Mouse (Mus musculus) cerebellum, adult 2 months (tissue): ENCODE results near the gene Triobp. TPM values are rescaled to one million over a fixed set of nuclear protein-coding genes. Genes with fewer than 3 reads are reported as not detected.

ENCODE experiments used
- DNase-seq, 2 experiments: peaks; one replicate each; pipeline ENCODE4 v3.0.0; 2021
- H3K27ac ChIP-seq: fragments of 200-500 bp; 2 replicates; pipeline ENCODE4 v1.5.1; 2012; ENCODE audit warnings: low read length, control low read depth, inconsistent platforms; ENCODE audit not compliant: insufficient read depth
- H3K27me3 ChIP-seq: fragments of 200-500 bp; 2 replicates; pipeline ENCODE4 v1.6.1; 2012; ENCODE audit warnings: inconsistent platforms, mild to moderate bottlenecking, low read length, moderate library complexity; ENCODE audit not compliant: control insufficient read depth, insufficient read depth
- H3K4me1 ChIP-seq: fragments of 200-500 bp; 2 replicates; pipeline ENCODE4 v1.6.1; 2011; ENCODE audit warnings: low read length; ENCODE audit not compliant: control insufficient read depth, insufficient read depth
- H3K4me3 ChIP-seq: fragments of 200-500 bp; replicated peaks from 2 replicates; pipeline ENCODE3; 2011; ENCODE audit warnings: mild to moderate bottlenecking, low read depth, low read length, control low read depth; ENCODE audit not compliant: insufficient read depth
- CTCF ChIP-seq: fragments of 200-500 bp; IDR thresholded peaks from 2 replicates; pipeline ENCODE4 v1.5.1; 2011; ENCODE audit warnings: low read depth, mild to moderate bottlenecking, control low read depth, low read length, moderate library complexity, borderline replicate concordance; ENCODE audit not compliant: insufficient read depth
- POLR2A ChIP-seq: fragments of 200-500 bp; IDR thresholded peaks from 2 replicates; pipeline ENCODE4 v1.6.1; 2011; ENCODE audit warnings: low read length, control low read depth, borderline replicate concordance; ENCODE audit not compliant: insufficient read depth
- WGBS: fragments of 180-500 bp; shearing (Covaris S2); methylation state at CpG from one replicate; pipeline ENCODE4 v1.1.7; 2018; 5-methylcytosine and 5-hydroxymethylcytosine counted together
- polyA plus RNA-seq: library from polyadenylated mRNA; depleted of rRNA; stranded (reverse); fragments of >200 nt; gene quantifications from 2 replicates; pipeline ENCODE4 v1.2.3, GENCODE M21; 2012

The Triobp gene
- polyA plus RNA-seq, 1 experiment, result 35.3 TPM

DNA sequence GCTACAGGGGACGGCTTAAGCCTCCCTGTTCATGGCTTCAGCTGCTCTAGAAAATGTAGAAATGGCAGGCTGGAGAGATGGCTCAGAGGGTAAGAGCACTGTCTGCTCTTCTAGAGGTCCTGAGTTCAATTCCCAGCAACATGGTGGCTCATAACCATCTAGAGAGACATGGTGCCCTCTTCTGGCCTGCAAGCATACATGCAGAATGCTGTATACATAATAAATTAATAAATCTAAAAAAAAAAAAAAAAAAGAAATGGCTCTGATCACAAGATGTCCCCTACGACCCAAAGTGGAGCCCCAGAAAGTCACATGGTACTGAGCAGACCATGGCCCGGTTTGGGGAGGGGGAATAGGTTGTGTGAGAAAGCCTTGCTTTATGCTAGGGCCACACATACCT, 8.1 kb downstream of the Triobp start:
- no peaks in the 10 kb centered on the region for H3K27me3 ChIP-seq
- no peak overlapping the region for H3K27ac ChIP-seq
- DNase-seq, result no peak
- H3K4me1 ChIP-seq, result peaks cover 5% of the 10 kb centered on the region; the same call in 1 of the 2 replicates
- TF ChIP-seq POLR2A (no peak), CTCF (no peak)
- 70% methylated on average over 3 of the region's 3 CpGs for WGBS
- H3K4me3 ChIP-seq, result no peak overlapping the region

- Histone ChIP-seq H3K4me1 (peaks cover 3% of the 10 kb centered on the region; the same call in 1 of the 2 replicates), H3K4me3 (no peak overlapping the region), H3K27me3 (no peaks in the 10 kb centered on the region), H3K27ac (no peak overlapping the region)
- 95% methylated on average over 4 of the region's 4 CpGs for WGBS
- peak in 1 of 2 experiments; percentile 45 for DNase-seq
- peak; percentile 26; the same call in 1 of the 2 replicates for TF ChIP-seq CTCF
- TF ChIP-seq POLR2A, result no peak
These were observed 8.8 kb downstream of the Triobp start for GRCm38 (mm10) chr15:78956351-78956750.

DNA sequence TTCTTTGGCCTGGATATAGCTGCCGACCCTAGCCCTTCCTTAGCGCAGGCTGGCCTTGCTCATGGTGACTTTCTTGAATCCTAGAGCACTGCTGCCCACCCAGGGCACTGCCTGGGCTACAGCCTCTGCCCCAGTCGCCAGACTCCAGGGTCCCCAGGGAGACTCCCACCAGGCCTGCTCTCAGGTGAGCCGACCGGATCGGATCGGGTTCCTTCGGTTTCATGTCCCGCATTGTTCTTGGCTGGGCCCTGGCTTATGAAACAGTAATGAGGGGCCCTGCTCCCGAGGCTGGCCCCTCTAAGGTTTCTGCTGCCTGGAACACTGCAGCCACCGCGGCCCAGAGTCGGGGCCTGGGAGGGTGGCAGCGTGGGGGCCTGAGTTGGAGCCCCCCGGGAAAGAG, 9.5 kb downstream of the Triobp start:
- no peak for DNase-seq
- Histone ChIP-seq H3K4me1 (peaks cover 3% of the 10 kb centered on the region; the same call in 1 of the 2 replicates), H3K27ac (no peak overlapping the region), H3K27me3 (no peaks in the 10 kb centered on the region), H3K4me3 (no peak overlapping the region)
- TF ChIP-seq POLR2A, result no peak
- no peak for TF ChIP-seq CTCF
- 81% methylated on average over 15 of the region's 15 CpGs for WGBS

DNA sequence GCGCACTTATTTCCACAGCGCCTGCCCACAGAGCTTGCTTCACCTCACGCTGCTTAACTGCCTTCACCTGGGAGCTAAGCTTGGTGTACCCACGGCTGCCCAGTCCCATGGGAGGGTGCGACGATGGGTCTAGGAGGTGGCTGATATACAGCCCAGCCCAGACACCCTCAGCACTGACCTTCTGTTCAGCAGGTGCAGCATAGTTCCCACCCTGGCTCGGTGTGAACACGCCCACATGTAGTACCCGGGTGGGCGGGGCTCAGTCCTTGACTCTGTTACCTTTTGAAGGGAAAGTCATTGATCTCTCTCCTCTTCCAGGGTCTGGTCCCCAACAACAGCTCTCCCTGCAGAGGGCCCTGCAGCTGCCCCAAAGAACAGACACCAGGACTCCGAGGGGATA, 12.0 kb downstream of the Triobp start:
- no peak for TF ChIP-seq CTCF
- no peak for TF ChIP-seq POLR2A
- Histone ChIP-seq H3K27ac (no peak overlapping the region), H3K27me3 (no peaks in the 10 kb centered on the region), H3K4me3 (no peak overlapping the region), H3K4me1 (peaks cover 12% of the 10 kb centered on the region)
- WGBS, result 92% methylated on average over 11 of the region's 11 CpGs
- no peak for DNase-seq

DNA sequence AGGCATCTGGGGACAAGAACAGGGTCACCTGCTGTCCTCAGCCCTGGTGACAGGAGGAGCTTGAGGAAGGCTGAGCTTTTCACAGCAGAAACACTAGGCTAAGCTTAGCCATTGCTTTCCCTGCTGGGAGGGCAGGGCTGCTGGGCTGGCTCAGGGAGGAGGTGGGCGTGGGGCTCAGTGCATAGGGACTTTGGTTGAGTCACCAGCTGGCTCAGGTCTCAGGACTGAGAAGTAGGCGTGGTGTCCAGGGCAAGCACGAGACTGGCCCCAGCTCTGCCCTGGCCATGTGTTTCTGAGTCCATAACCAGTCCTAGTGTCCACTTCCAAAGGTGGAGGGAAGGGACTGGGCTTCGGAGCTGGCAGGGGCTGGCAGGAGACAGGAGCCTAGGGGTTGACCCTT, 12.6 kb downstream of the Triobp start:
- H3K27ac ChIP-seq, result no peak overlapping the region
- no peak for TF ChIP-seq CTCF
- no peak for TF ChIP-seq POLR2A
- no peak for DNase-seq
- WGBS, result 44% methylated on average over 4 of the region's 4 CpGs
- peaks cover 12% of the 10 kb centered on the region for H3K4me1 ChIP-seq
- no peak overlapping the region for H3K4me3 ChIP-seq
- H3K27me3 ChIP-seq, result no peaks in the 10 kb centered on the region

GRCm38 (mm10) chr15:78962885-78963284, 15.4 kb downstream of the Triobp start:
- H3K27ac ChIP-seq, result peak overlapping the region; percentile 52; the same call in 1 of the 2 replicates
- TF ChIP-seq CTCF (peak; percentile 86), POLR2A (peak; percentile 62; the same call in 1 of the 2 replicates)
- 24% methylated on average over 2 of the region's 2 CpGs for WGBS
- no peaks in the 10 kb centered on the region for H3K27me3 ChIP-seq
- no peak overlapping the region for H3K4me3 ChIP-seq
- DNase-seq, result peak; percentile 83 to 84
- peaks cover 9% of the 10 kb centered on the region for H3K4me1 ChIP-seq

- no peak for TF ChIP-seq POLR2A
- TF ChIP-seq CTCF, result no peak
- Histone ChIP-seq H3K27ac (no peak overlapping the region), H3K27me3 (no peaks in the 10 kb centered on the region), H3K4me3 (no peak overlapping the region), H3K4me1 (no peaks in the 10 kb centered on the region)
- no peak for DNase-seq
- WGBS, result 72% methylated on average over 6 of the region's 6 CpGs
These were observed 24.1 kb downstream of the Triobp start for GRCm38 (mm10) chr15:78971626-78972025.

DNA sequence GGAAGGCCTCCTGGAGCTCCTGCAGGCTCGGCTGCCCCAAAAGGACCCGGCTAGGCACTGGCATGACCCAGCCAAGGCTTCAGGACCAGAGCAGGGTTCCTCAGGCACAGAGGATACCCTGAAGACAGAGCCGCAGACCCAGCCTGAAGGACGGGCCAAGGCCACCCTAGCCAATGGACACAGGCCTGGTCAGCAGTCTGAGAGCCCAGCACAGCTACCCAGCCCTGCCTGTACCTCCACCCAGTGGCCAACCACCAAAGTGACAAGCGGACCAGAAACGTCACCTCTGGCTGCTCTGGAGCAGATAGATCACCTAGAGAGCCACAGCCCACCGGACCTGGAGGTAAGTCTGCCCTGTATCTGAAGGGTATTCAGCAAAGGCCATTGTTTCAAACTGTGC, 26.4 kb downstream of the Triobp start:
- no peak for TF ChIP-seq POLR2A
- peak; percentile 57; the same call in 1 of the 2 replicates for TF ChIP-seq CTCF
- H3K4me1 ChIP-seq, result no peaks in the 10 kb centered on the region
- 77% methylated on average over 7 of the region's 7 CpGs for WGBS
- peak in 1 of 2 experiments; percentile 31 for DNase-seq
- no peak overlapping the region for H3K4me3 ChIP-seq
- no peaks in the 10 kb centered on the region for H3K27me3 ChIP-seq
- H3K27ac ChIP-seq, result no peak overlapping the region
